Comparison of ENCODE assay signal across 8 mouse cellular contexts in genomic region chr3:9886765-9887626, GRCm38 (mm10).
DNase-seq lines count a peak whose midpoint lies in the region; ATAC-seq and TF ChIP-seq lines count a peak whose summit lies in the region.

No protein-coding gene starts in this region.

- H3K4me1 ChIP-seq in intestine, embryonic 16.5 days (ENCODE audit: control insufficient read depth, insufficient read depth, low read length), result peaks cover 4% of the 10 kb centered on the region; the same call in 1 of the 2 replicates
- H3K4me1 ChIP-seq in intestine, postnatal 0 days (replicated peaks; ENCODE audit: control insufficient read depth, insufficient read depth, low read length), result no peaks in the 10 kb centered on the region

- H3K9me3 ChIP-seq in intestine, embryonic 16.5 days (ENCODE audit: control insufficient read depth, low read length), result no peaks in the 10 kb centered on the region
- H3K9me3 ChIP-seq in intestine, postnatal 0 days (ENCODE audit: control insufficient read depth), result no peaks in the 10 kb centered on the region

- no peaks in the 10 kb centered on the region for H3K27me3 ChIP-seq in intestine, embryonic 16.5 days (replicated peaks; ENCODE audit: control insufficient read depth, insufficient read depth, low read length)
- H3K27me3 ChIP-seq in intestine, postnatal 0 days (replicated peaks; ENCODE audit: control insufficient read depth, insufficient read depth, low read length), result no peaks in the 10 kb centered on the region

- ATAC-seq in intestine, embryonic 16.5 days, result peak; percentile 26; the same call in 1 of the 2 replicates
- no peak for ATAC-seq in intestine, postnatal 0 days
- ATAC-seq in inflammation-experienced regulatory T-cells, adult 6 months, result peak; percentile 87

- H3K36me3 ChIP-seq in intestine, embryonic 16.5 days (ENCODE audit: control insufficient read depth, insufficient read depth, low read length), result no peaks in the 10 kb centered on the region
- H3K36me3 ChIP-seq in intestine, postnatal 0 days (ENCODE audit: control insufficient read depth, insufficient read depth), result no peaks in the 10 kb centered on the region

- no peak overlapping the region for H3K9ac ChIP-seq in intestine, embryonic 16.5 days (ENCODE audit: low read depth, low read length)
- no peak overlapping the region for H3K9ac ChIP-seq in intestine, postnatal 0 days (ENCODE audit: low read depth, low read length)

- 63% methylated on average over 10 of the region's 10 CpGs for WGBS in intestine, embryonic 16.5 days
- WGBS in intestine, postnatal 0 days, result 59% methylated on average over 10 of the region's 10 CpGs

- no peak overlapping the region for H3K27ac ChIP-seq in intestine, embryonic 16.5 days (ENCODE audit: low read length)
- H3K27ac ChIP-seq in intestine, postnatal 0 days (ENCODE audit: low read depth, low read length), result no peak overlapping the region

- DNase-seq in adipocyte (ENCODE audit: low spot score), result peak; percentile 61
- DNase-seq in naive thymus-derived CD4-positive, alpha-beta T cell, adult 2 months (ENCODE audit: low read depth), result peak; percentile 77
- DNase-seq in ovary, postnatal 10 days (ENCODE audit: low spot score), result no peak
- no peak for DNase-seq in layer of hippocampus, adult 11-12 months (ENCODE audit: low spot score)
- no peak for DNase-seq in gastrocnemius, postnatal 10 days

- H3K4me3 ChIP-seq in intestine, embryonic 16.5 days (ENCODE audit: low read length), result no peak overlapping the region
- no peak overlapping the region for H3K4me3 ChIP-seq in intestine, postnatal 0 days (ENCODE audit: low read depth, low read length)

- H3K4me2 ChIP-seq in intestine, embryonic 16.5 days (ENCODE audit: low read depth, low read length), result no peak overlapping the region
- no peak overlapping the region for H3K4me2 ChIP-seq in intestine, postnatal 0 days (replicated peaks; ENCODE audit: low read depth)

- no peak for TF ChIP-seq CTCF in intestine, postnatal 0 days (IDR thresholded peaks at IDR 0.05; ENCODE audit: low read depth)

Comparison
In these comparisons a context has a peak if more than half of its experiments do, and no peak if none do; other contexts are left out.
1. DNase-seq: peak in adipocyte (single experiment) and naive thymus-derived CD4-positive, alpha-beta T cell, adult 2 months (single experiment); none in ovary, postnatal 10 days (single experiment), layer of hippocampus, adult 11-12 months (single experiment) and gastrocnemius, postnatal 10 days (single experiment).